Mouse (Mus musculus): ENCODE results near the gene Ndufa7.

DNA sequence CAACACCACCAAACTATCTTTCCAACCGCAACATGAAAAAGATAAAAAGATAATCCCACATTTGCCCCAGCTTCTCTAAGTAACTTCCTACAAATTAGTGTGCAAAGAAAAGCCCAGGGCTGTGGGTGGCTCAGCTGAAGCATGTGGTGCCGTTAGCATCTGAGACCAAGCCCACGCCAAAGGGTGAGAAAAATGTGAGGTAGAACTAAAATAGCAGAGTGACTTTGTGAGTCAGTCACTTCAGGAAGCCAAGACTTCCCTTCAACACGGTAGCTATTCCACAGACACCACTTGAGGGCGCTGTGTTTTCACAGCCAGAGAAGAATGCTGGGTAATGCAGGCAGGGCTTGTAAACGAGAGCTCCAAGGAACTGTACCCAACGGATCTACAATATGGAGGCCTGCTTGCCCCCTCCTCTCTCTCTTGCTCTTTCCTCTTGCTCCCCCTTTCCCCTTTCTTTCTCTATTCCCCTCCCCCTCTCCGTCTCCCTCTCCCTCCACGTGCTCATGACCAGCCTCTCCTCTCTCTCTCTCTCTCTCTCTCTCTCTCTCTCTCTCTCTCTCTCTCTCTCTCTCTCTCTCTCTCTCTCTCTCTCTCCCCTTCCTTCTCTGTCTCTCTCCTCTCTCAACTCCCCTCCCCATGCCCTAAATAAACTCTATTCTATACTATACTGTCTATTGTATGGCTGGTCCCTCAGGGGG, 41.1 kb downstream of the Ndufa7 start:
- TF ChIP-seq CTCF (IDR thresholded peaks at IDR 0.05; ENCODE audit: borderline replicate concordance, extremely low read depth, insufficient read depth, insufficient read length) (no peak), POLR2A (IDR thresholded peaks at IDR 0.05; ENCODE audit: borderline replicate concordance, extremely low read depth, insufficient read depth, insufficient read length, poor library complexity, severe bottlenecking) (no peak)

Measured in brain, embryonic 14.5 days (tissue).